Mouse (Mus musculus) embryonic stem cell, embryonic (primary cell): ENCODE results near the gene Aamp.

Experiments
- CTCF ChIA-PET, 4 experiments: fragments of 300-600 bp in 2 of 4; fragments of 350-600 bp in 2 of 4; sonication (Branson Sonifier 250); formaldehyde crosslinking; loops; one replicate each; lab custom pipeline; 2022; ENCODE audit warnings: inconsistent platforms in 2 of 4; lab: Charles Lee
- POLR2A ChIA-PET, 4 experiments: fragments of 300-600 bp in 2 of 4; fragments of 350-600 bp in 2 of 4; sonication (Branson Sonifier 250); formaldehyde crosslinking; loops; one replicate each; lab custom pipeline; 2022; ENCODE audit warnings: antibody characterized with exemption in 4 of 4, inconsistent platforms in 1 of 4; lab: Charles Lee

The Aamp gene

GRCm38 (mm10) chr1:74294090-74294643 is 9.6 kb upstream of the Aamp start:
- CTCF ChIA-PET = interaction anchor here in 1 of 4 experiments (0.6 kb wide), 1 partner anchor 26 kb away, joined by 4 read pairs; no protein-coding TSS in a partner anchor
- POLR2A ChIA-PET = interaction anchor here in 3 of 4 experiments (0.6 to 5.3 kb wide), 12 partner anchors 8 to 88 kb away, joined by 3 to 35 read pairs (median 5); partner anchors contain the start of genes Aamp (in 2 of the 3), Pnkd (in 2 of the 3) and Tmbim1 (in 1 of the 3)

- ChIA-PET POLR2A (interaction anchor here in 2 of 4 experiments (0.8 to 5.3 kb wide), 8 partner anchors 9 to 83 kb away, joined by 3 to 35 read pairs (median 5); partner anchors contain the start of genes Aamp (in 2 of the 2), Pnkd (in 2 of the 2) and Tmbim1 (in 1 of the 2)), CTCF (no interaction called here)
These were observed 8.9 kb upstream of the Aamp start for GRCm38 (mm10) chr1:74293306-74293960.

GRCm38 (mm10) chr1:74292331-74293020 is 7.9 kb upstream of the Aamp start:
- CTCF ChIA-PET = no interaction called here
- POLR2A ChIA-PET = interaction anchor here in 2 of 4 experiments (0.9 to 5.3 kb wide), 6 partner anchors 8 to 86 kb away, joined by 3 to 35 read pairs (median 4); partner anchors contain the start of genes Aamp (in 2 of the 2), Pnkd (in 2 of the 2) and Gpbar1 (in 1 of the 2)

- POLR2A ChIA-PET = interaction anchor here in 2 of 4 experiments (0.6 to 7.3 kb wide), 6 partner anchors 8 to 217 kb away, joined by 3 to 121 read pairs (median 3); partner anchors contain the start of gene Tmbim1 (in 1 of the 2)
- CTCF ChIA-PET = interaction anchor here in 2 of 4 experiments (0.6 to 1.0 kb wide), 2 partner anchors 72 to 80 kb away, joined by 3 to 4 read pairs; partner anchors contain the start of gene Catip (in 1 of the 2)
These were observed 5.6 kb upstream of the Aamp start for GRCm38 (mm10) chr1:74290141-74290540.

- POLR2A ChIA-PET = interaction anchor here in 3 of 4 experiments (0.6 to 7.3 kb wide), 8 partner anchors 9 to 148 kb away, joined by 3 to 121 read pairs (median 3); partner anchors contain the start of gene Tmbim1 (in 2 of the 3)
- CTCF ChIA-PET = interaction anchor here in 3 of 4 experiments (0.6 to 3.4 kb wide), 4 partner anchors 9 to 79 kb away, joined by 3 to 9 read pairs (median 4); partner anchors contain the start of gene Catip (in 2 of the 3)
These were observed 5.2 kb upstream of the Aamp start for GRCm38 (mm10) chr1:74289740-74290139.

- ChIA-PET CTCF (interaction anchor here in 3 of 4 experiments (0.6 to 3.4 kb wide), 4 partner anchors 10 to 1796 kb away, joined by 3 to 9 read pairs (median 3); partner anchors contain the start of gene Catip (in 2 of the 3)), POLR2A (interaction anchor here in 3 of 4 experiments (0.6 to 7.3 kb wide), 8 partner anchors 9 to 204 kb away, joined by 3 to 121 read pairs (median 4); partner anchors contain the start of gene Tmbim1 (in 2 of the 3))
These were observed 4.7 kb upstream of the Aamp start for GRCm38 (mm10) chr1:74289248-74289647.

GRCm38 (mm10) chr1:74288327-74288726 is 3.8 kb upstream of the Aamp start:
- POLR2A ChIA-PET = interaction anchor here in 3 of 4 experiments (0.6 to 7.3 kb wide), 13 partner anchors 8 to 205 kb away, joined by 3 to 121 read pairs (median 3); partner anchors contain the start of genes Catip (in 1 of the 3) and Tmbim1 (in 1 of the 3)
- CTCF ChIA-PET = interaction anchor here (0.7 to 3.4 kb wide), 13 partner anchors 7 to 960 kb away, joined by 3 to 9 read pairs (median 3); partner anchors contain the start of gene Catip (in 2 of the 4)

GRCm38 (mm10) chr1:74286869-74287607 is 2.5 kb upstream of the Aamp start:
- POLR2A ChIA-PET = interaction anchor here in 3 of 4 experiments (0.5 to 7.3 kb wide), 21 partner anchors 9 to 253 kb away, joined by 3 to 121 read pairs (median 3); partner anchors contain the start of genes Arpc2 (in 1 of the 3), Catip (in 1 of the 3) and Tmbim1 (in 1 of the 3)
- CTCF ChIA-PET = interaction anchor here (0.6 to 4.3 kb wide), 21 partner anchors 9 to 516 kb away, joined by 3 to 23 read pairs (median 3); partner anchors contain the start of gene Catip (in 3 of the 4)

GRCm38 (mm10) chr1:74285212-74286010 is 873 bp upstream of the Aamp start:
- ChIA-PET CTCF (interaction anchor here (0.5 to 4.3 kb wide), 24 partner anchors 10 to 168 kb away, joined by 3 to 23 read pairs (median 4); partner anchors contain the start of genes Catip (in 4 of the 4) and Cxcr1 (in 1 of the 4)), POLR2A (interaction anchor here (0.6 to 7.3 kb wide), 66 partner anchors 8 to 1032 kb away, joined by 3 to 121 read pairs (median 5); partner anchors contain the start of genes Tmbim1 (in 2 of the 4), Arpc2 (in 1 of the 4), Bcs1l (in 1 of the 4) and Catip (in 1 of the 4))

- ChIA-PET POLR2A (interaction anchor here (0.6 to 7.3 kb wide), 70 partner anchors 9 to 1702 kb away, joined by 3 to 121 read pairs (median 5); partner anchors contain the start of genes Catip (in 2 of the 4), Tmbim1 (in 2 of the 4), Arpc2 (in 1 of the 4) and Bcs1l (in 1 of the 4)), CTCF (interaction anchor here in 3 of 4 experiments (0.5 to 4.3 kb wide), 16 partner anchors 9 to 273 kb away, joined by 3 to 23 read pairs (median 5); partner anchors contain the start of gene Catip (in 1 of the 3))
These were observed 663 bp downstream of the Aamp start for GRCm38 (mm10) chr1:74283686-74284463.

- POLR2A ChIA-PET = interaction anchor here in 2 of 4 experiments (0.7 to 4.2 kb wide), 8 partner anchors 11 to 93 kb away, joined by 3 to 41 read pairs (median 12); partner anchors contain the start of gene Tmbim1 (in 1 of the 2)
- CTCF ChIA-PET = interaction anchor here in 2 of 4 experiments (1.5 to 4.3 kb wide), 4 partner anchors 77 to 115 kb away, joined by 3 to 23 read pairs (median 10); partner anchors contain the start of gene Catip (in 1 of the 2)
These were observed 1.5 kb downstream of the Aamp start for GRCm38 (mm10) chr1:74282896-74283625.

GRCm38 (mm10) chr1:74281886-74282285 is 2.7 kb downstream of the Aamp start:
- ChIA-PET CTCF (interaction anchor here in 1 of 4 experiments (0.6 kb wide), 1 partner anchor 497 kb away, joined by 3 read pairs; no protein-coding TSS in a partner anchor), POLR2A (interaction anchor here in 1 of 4 experiments (1.1 to 4.2 kb wide), 2 partner anchors 25 to 74 kb away, joined by 3 to 22 read pairs; no protein-coding TSS in a partner anchor)

- POLR2A ChIA-PET = no interaction called here
- CTCF ChIA-PET = no interaction called here
These were observed 3.2 kb downstream of the Aamp start for GRCm38 (mm10) chr1:74281372-74281771.
